Mouse (Mus musculus): Measurements from ENCODE around the gene Pdha1.
A peak's percentile ranks its signal among the peaks of the same experiment; 100 is the strongest.

Pdha1 gene

DNA sequence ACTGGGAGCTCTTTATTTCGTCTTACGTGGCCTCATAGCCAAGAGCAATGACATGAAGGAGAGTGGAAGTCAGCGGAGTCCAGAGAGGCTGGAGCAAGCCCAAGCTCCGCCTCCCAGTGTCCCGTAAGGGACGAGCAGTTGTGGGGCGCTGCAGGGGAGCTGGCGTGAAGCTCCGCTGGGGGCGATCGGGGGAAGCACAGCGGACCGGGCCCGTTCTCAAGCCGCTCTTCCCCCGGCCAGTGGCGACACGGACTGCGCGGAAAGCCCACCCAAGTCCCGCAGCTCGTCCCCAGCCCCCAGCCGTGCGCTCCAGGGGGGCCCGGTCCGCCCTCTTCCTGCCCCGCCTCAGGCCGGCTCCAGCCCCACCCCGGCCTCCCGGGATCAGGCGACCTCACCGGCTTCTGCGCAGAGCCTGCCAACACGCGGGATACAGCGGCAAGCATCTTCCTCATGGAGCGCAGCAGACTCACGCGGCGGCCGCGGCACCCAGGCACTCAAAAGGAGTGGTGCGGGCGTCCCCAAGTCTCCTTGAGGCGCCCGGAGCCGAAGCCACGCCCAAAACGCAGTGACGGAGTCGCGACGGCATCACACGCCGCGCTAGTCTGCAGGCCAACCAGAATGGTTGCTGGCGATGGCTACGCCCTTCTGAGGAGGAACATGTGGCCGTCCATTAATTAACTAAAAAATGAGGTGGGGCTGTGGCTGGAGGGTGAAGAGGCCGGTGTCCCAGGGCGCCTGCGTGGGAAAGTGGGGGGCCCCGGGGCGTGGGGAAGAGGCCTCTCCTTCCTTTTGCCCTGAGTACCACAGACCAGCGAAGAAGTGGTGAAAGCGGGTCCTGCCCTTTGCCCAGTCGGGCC, at the start of gene Pdha1:
Gene Pdha1 (minus strand): TSS at position 553 of the 857 bp plus-strand sequence.
- DNase-seq (ENCODE audit: low spot score in 2 of 2), result peak; percentile 64 to 80

DNA sequence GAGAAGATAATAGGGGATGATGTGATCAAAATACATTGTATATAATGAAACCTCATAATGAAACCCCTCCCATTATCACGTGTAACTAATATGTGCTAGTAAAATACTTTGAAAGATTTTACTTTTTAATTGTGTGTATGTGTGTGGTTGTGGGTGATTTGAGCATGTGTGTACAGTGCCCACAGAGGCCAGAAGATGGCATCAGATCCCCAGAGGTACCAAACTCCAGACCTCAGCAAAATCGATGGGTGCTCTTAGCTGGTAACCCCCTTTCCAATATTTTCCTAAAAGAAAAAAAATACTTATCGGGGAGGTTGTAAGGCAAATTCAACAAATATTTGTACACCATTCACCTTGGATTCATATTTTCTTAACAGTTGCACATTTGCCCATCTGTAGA, 40.8 kb upstream of the Pdha1 start:
- DNase-seq (ENCODE audit: low spot score in 2 of 2), result no peak

DNA sequence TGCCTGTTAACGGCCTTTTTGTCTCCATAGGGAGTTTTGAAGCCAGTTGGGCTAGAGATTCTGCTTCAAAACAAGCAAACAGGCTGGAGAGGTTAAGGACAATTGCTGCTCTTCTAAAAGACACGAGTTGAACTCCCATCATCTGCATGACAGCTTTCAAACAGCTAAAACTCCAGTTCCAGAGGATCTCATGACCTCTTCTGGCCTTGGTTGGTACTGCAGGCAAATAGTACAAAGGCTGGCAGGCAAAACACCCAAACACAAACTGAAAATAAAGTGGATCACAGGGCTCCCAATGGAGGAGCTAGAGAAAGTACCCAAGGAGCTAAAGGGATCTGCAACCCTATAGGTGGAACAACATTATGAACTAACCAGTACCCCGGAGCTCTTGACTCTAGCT, 31.9 kb upstream of the Pdha1 start:
- DNase-seq (ENCODE audit: low spot score in 2 of 2), result peak; percentile 7 to 30

DNA sequence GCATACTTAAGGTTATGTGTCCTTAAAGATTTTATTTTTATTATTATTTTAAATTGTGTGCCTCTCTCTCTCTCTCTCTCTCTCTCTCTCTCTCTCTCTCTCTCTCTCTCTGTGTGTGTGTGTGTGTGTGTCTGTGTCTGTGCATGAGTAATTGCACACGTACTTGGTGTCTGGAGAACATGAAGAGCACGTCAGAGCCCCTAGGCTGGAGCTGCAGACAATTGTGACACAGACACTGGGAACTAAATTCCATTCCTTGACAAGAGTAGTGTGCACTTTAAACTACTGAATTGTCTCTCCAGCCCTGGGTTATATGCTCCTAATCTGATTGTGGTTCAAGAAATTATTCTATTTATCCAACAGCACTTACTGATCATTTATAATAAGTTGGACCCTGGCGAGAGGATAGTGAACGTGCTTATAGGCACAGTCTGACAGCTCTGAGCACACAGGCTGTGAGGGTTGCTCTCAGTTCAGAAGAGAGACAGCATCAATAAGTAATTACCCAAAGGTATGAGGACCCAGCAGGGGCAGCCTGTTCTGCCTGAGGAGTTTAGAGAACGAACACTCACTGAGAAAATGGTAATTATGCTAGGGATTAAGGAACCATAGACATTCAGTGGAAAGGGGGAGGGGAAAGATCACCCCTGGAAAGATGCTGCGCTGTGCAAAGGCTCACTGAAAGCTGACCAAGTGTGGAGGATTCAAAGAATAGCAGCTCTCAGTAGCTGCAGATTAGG, 28.2 kb upstream of the Pdha1 start:
- DNase-seq (ENCODE audit: low spot score in 2 of 2), result no peak

DNA sequence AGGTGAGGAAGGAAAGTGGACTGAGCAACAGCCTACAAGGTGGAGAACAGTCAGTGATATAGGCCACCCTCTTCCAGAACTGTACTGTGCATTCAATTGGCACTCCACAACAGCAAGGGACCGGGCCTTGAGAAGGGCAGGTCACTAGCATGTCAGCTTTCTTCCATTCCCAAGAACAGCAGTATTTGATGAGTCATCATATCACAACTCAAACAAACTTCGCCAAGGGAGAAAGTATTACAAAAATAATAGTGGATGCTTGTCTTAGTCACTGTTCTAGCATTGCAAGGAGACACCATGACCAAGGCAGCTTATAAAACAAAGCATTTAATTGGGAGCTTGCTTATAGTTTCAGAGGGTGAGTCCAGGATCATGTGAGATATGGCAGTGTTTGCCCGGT, 26.0 kb upstream of the Pdha1 start:
- no peak for DNase-seq (ENCODE audit: low spot score in 2 of 2)

DNA sequence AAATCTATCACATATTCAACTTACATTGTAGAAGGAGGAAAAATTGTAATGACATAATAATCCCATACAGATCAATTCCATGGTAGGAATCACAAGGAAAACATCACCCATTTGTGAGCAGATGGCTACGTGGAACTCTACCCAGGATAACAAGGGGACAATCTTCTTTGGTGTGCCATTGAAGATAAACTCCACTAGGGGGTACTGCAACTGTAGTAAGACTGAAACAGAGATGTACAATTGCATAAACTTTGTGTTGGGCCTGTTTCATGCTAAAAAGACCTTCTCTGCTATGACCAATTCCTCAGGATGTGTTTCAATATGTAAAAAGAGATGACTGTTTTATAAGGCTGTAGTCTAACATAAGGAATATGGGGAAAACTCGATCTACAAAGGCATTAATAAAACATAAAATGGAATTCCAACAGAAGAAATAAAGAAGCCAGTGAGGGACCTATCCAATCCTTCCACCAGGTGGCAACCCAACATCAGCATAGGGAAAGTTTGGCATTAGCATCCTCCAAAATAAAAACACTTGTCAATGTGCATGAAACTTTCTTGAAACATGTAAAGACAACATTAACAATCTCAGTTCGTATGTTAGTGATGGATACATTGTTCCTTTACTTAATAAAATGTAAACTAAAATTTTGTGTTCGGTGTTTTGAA, 15.1 kb upstream of the Pdha1 start:
- DNase-seq (ENCODE audit: low spot score in 2 of 2), result no peak

DNA sequence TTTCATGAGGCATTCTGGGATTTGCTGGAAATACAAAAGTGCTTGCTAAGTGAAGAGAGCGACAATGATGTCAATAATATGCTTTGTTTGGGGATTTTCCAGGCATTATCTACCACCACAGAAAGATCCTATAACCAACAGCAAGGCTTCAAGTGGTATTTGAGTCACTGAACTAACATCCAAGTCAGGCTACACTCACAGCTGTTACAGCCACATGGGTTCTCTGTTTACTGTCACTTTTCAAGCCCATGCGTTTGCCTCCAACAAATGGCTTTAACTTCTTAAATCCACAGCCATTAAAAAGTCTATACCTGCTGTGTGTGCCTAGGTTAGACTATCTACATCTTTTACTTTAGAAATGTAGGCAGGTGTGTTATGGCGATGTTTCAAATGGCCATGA, 10.6 kb upstream of the Pdha1 start:
- DNase-seq (ENCODE audit: low spot score in 2 of 2), result no peak

DNA sequence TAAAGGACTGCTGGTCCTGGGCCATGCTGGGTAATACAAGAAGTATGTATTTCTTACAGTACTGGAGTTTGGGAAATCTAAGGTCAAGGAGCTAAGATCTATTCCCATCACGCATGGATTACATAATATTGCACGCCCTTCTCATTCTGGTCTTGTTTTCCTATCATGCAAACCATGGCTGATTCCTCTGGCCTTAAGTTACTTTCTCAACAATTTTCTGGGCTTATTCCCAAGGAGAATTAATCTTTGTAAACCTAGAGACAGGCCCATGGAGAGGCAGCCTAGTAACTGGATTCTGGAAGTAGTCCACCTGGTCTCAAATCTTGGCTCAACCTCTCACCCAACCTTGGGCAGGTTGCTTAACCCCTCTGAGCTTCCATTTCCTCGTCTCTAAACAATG, 9.2 kb upstream of the Pdha1 start:
- DNase-seq (ENCODE audit: low spot score in 2 of 2), result no peak

DNA sequence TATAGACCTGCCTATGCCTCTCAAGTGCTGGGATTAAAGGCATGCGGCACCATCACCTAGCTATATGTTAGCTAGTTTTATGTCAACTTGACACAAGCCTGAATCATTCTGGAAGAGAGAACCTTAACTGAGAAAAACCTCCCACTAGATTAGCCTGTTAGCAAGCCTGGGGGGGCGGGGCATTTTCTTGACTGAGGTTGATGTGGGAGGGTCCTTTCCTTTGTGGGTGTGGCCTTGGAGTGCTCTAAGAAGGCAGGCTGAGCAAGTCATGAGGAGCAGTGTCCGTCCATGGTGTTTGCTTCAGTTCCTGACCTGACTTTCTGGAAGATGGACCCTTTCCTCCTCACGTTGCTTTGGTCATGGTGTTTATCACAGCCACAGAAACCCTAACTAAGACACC, 8.6 kb upstream of the Pdha1 start:
- DNase-seq (ENCODE audit: low spot score in 2 of 2), result no peak

DNA sequence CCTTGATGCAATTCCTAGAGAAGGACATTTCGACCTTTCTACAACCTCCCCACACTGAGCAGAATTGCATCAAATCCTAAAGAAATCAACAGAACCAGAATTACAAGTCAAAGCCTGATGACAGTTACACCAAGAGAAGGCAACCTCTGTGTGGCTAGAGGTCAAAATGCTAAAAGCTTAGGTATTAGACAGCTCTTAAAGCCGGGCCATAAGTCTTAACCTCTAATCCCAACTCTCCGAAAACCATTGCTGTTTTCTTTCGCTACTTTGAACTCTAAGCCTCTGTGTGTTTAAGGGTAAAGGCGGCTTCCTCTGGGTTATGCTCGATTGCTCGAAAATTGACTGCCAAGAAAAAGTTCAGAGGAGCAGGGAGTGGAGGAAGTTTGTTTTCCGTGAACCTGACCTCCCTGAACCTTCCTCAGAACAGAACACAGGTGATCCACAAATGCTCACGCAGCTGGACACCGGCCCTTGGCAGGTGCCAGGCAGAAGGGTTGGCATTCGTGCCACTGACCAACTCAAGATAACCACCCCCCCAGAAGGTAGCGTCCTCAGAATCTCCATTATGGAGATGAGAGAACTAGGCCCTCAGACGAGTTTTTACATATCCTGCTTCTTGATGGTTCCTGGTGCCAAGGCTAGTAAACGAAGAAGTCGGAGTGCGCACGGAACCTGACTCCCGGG, 894 bp downstream of the Pdha1 start:
- no peak for DNase-seq (ENCODE audit: low spot score in 2 of 2)

DNA sequence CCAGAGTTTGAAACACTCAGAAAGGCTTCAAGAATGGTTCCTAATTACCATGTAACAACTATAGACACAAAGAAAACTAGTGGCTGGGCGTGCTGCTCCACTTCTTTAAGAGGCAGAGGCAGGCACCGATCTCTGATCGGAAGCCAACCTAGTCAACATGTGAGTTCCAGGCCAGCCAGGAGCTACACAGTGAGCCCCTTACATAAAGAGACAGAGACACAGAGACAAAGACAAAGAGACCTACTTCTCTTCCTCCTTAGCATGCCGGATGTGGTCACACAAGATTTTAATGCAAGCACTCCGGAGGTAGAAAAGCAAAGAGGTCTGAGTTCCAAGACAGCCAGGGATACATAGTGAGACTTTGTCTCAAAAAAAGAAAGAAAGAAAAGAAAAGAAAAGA, 2.1 kb downstream of the Pdha1 start:
- no peak for DNase-seq (ENCODE audit: low spot score in 2 of 2)

DNA sequence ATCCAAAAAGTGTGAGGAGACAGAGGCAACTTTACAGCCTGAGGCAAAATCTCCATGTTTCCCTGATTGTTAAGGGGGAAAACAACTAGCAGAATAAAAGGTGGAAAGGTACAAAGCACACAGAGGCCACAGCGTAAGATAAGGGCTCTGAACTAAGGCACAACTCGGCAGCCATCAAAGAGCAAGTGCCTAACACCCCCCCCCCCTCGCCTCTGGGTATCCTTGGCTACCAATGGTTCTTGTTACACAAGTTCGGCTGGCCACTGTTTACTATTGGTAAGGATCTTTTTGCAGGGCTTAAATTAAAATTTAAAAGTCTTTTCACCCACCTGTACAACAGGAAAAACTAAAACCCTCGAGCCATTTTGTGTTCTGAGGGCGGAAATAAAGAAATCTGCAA, 2.5 kb downstream of the Pdha1 start:
- DNase-seq (ENCODE audit: low spot score in 2 of 2), result no peak

DNA sequence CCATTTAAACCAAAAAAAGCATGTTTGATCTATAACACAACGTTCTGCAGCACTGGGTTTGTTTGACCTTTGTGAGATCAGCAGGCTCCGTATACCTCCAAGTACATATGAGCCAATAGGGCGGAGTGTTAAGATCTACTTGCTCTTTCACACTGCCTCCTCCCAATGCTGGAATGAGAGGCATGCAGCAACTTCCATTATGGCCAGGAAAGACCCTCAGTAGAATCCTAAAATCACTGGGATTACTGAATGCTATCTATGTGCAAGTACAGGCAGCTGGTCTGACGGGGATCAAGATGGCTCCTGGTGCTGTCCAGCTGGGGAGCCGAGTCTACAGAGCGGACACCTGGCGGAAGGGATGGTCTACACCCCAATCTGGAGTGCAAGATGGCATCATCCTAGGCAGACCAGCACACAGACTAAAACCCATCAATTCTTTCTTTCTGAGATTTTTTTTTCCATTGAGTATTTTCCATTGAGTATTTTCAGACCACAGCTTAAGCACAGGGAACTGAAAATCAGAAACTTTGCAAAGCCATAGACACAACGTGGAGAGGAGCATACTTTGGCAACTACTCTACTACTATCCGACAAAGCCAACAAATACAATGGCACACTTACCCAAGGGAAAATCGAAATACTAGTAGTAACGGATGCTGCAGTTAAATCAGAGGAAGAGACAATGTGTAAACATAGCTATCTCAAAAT, 3.9 kb downstream of the Pdha1 start:
- DNase-seq (ENCODE audit: low spot score in 2 of 2), result no peak

DNA sequence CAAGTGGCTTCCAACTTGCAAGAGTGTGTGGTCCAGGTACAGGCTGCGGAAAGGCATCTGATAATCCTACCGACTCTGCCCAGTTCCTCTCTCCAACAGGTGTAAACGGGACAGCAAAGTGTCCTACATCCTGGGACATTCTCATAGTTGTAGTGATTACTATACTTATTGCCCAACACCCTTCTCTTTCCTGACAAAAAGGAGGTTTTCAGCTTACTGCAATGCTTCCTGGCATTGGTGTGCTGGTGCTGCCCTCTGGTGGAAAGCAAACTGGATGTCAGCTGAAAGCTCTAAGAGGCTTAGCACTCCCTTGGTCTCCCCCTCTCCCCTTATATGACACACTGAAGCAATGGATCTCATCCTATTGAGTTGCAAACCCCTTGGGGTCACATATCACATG, 21.6 kb downstream of the Pdha1 start:
- peak; percentile 7 to 34 for DNase-seq (ENCODE audit: low spot score in 2 of 2)

DNA sequence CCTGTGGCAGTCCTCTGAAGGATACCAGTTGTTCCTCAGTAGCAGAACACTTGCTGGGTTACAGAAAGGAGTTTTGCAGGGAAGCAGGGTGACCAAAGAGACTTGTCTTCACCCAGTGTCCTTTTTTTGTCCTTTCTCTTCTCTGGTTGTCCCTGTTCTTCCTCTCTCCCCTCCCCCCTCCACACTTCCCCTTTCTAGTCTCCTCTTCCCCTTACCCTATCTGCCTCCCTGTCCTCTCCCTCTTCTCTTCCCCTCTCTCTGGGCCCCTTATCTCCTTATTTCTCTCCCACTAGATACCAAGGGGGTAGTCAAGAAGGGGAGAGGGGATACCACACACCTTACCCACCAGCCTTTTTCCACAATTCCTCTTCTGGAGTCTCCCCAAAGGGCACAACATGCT, 22.1 kb downstream of the Pdha1 start:
- no peak for DNase-seq (ENCODE audit: low spot score in 2 of 2)

DNA sequence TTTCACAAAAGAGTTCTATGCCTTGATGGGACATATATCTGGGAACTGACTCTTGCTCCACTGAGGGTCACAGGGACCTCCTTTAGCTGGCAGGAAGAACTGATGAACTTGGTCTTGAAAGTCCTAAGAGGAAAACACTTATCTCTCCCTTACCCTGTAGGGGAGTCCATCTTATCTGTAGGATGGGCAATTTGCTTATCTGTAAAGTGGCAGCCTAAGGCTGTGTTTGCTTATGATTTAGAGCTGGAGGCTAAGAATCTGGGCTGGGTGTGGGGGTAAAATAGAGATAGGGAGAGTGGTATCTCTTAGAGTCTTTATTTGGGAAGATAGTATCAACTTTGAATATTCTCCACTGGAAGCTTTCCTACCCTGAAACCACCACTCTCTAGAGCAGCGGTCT, 24.4 kb downstream of the Pdha1 start:
- DNase-seq (ENCODE audit: low spot score in 2 of 2), result no peak

DNA sequence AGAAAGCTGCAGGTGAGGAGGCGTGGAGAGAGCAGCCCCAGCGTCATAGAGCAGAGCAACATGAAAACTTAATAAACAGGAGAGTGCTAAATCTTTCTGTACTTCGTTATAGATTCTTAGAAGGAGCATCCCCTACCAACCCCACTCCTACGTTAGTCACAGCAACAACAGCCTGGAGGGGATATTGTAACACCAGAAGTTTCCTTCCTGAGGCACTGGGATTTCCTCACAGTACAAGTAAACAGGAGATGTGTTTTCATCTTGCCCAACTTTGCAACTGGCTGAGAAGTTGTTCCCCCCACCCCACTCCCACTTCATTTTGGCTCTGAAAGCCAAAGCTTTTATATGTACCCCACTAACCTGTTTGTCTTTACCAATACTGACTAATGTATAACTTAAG, 30.4 kb downstream of the Pdha1 start:
- DNase-seq (ENCODE audit: low spot score in 2 of 2), result no peak

DNA sequence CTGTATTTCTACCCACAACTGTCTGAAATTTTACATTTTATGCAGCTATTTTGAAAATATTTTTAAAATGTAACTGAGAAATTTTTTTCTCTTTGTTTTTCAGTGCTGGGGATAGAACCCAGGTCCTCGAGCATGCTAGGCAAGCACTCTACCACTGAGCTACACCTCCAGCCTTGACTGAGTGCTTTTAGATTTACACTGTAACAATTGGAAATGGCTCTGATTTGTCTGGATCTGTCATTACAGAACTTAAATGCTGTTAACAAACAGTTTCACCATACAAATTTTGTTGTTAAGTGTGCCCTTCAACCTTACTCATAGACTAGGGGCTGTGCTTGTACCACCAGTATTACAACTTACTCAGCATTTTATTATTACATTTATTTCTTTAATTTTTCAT, 46.2 kb downstream of the Pdha1 start:
- no peak for DNase-seq (ENCODE audit: low spot score in 2 of 2)

Measured in spleen, postnatal 14 days (tissue).